25 mouse cellular contexts compared by ENCODE assay signal in genomic region chr2:31042881-31043280, GRCm38 (mm10).
A peak's percentile ranks its signal among the peaks of the same experiment; 100 is the strongest.
DNase-seq lines count a peak whose midpoint lies in the region; ATAC-seq and TF ChIP-seq lines count a peak whose summit lies in the region.
"Had no signal": no experiment of that assay in that cellular context is flagged by ENCODE, and none has a peak within 500 bp of the region (broad histone marks: within the 10 kb centered on the region; RNA-seq: fewer than 3 reads in every experiment).

No protein-coding gene starts in this region.

- peak; percentile 57 for DNase-seq in 3T3-L1 (ENCODE audit: low read depth, low spot score)
- peak; percentile 80 for DNase-seq in R1 (ENCODE audit: low read depth, low spot score)
- DNase-seq in testis, postnatal 14 days (ENCODE audit: low spot score) = no peak
- DNase-seq in hindbrain, embryonic 10.5 days (ENCODE audit: low spot score) = no peak
- no peak for DNase-seq in yolk sac, embryonic 10.5 days (ENCODE audit: low spot score)
- DNase-seq: adrenal gland, postnatal 10 days; cerebellum, adult 8-10 months; heart, postnatal 36 days; kidney, adult 2 months; kidney, postnatal 10 days; liver, postnatal 0 days; retina, postnatal 1 day; right cerebral cortex, postnatal 4 days; thymus, postnatal 14 days had no signal

- WGBS in stomach, embryonic 15.5 days = 68% methylated on average over 6 of the region's 6 CpGs
- WGBS in hindbrain, embryonic 10.5 days = 89% methylated on average over 6 of the region's 6 CpGs

- no peaks in the 10 kb centered on the region for H3K79me2 ChIP-seq in C2C12 (ENCODE audit: control insufficient read depth, insufficient read depth)

- no peaks in the 10 kb centered on the region for H3K27me3 ChIP-seq in C2C12 (ENCODE audit: control insufficient read depth, insufficient read depth, insufficient read length)
- no peaks in the 10 kb centered on the region for H3K27me3 ChIP-seq in stomach, embryonic 15.5 days (replicated peaks)
- H3K27me3 ChIP-seq in hindbrain, embryonic 10.5 days (ENCODE audit: insufficient read depth, poor library complexity, severe bottlenecking) = no peaks in the 10 kb centered on the region
- H3K27me3 ChIP-seq: CH12.LX; heart, embryonic 15.5 days; hindbrain, embryonic 15.5 days; limb, embryonic 12.5 days; midbrain, embryonic 15.5 days; neural tube, embryonic 13.5 days had no signal

- H3K36me3 ChIP-seq in C2C12 (ENCODE audit: control insufficient read depth, insufficient read depth) = peaks cover 15% of the 10 kb centered on the region
- peaks cover 9% of the 10 kb centered on the region for H3K36me3 ChIP-seq in stomach, embryonic 15.5 days
- peaks cover 49% of the 10 kb centered on the region for H3K36me3 ChIP-seq in hindbrain, embryonic 10.5 days

- H3K4me2 ChIP-seq in stomach, embryonic 15.5 days = no peak overlapping the region
- H3K4me2 ChIP-seq: heart, embryonic 15.5 days; hindbrain, embryonic 15.5 days; limb, embryonic 12.5 days; liver, embryonic 11.5 days; midbrain, embryonic 15.5 days; neural tube, embryonic 13.5 days had no signal

- peak; percentile 66; the same call in 1 of the 2 replicates for ATAC-seq in stomach, embryonic 15.5 days (ENCODE audit: insufficient read depth, low FRiP score, low read depth)
- ATAC-seq: liver, postnatal 0 days; lung, postnatal 0 days; midbrain, embryonic 15.5 days had no signal

- peak overlapping the region; percentile 78 for H3K27ac ChIP-seq in stomach, embryonic 15.5 days
- H3K27ac ChIP-seq in hindbrain, embryonic 10.5 days = no peak overlapping the region
- H3K27ac ChIP-seq: heart, embryonic 15.5 days; hindbrain, embryonic 15.5 days; limb, embryonic 12.5 days; macrophage; midbrain, embryonic 15.5 days; neural tube, embryonic 13.5 days had no signal

- 0 out of 2 replicates have a peak, but pooled peaks cover 6% of the 10 kb centered on the region for H3K4me1 ChIP-seq in stomach, embryonic 15.5 days
- H3K4me1 ChIP-seq in hindbrain, embryonic 10.5 days (replicated peaks) = no peaks in the 10 kb centered on the region
- H3K4me1 ChIP-seq: heart, embryonic 15.5 days; hindbrain, embryonic 15.5 days; limb, embryonic 12.5 days; midbrain, embryonic 15.5 days; neural tube, embryonic 13.5 days had no signal

- H3K79me3 ChIP-seq in C2C12 (ENCODE audit: low read depth) = no peaks in the 10 kb centered on the region

- H3K9ac ChIP-seq in stomach, embryonic 15.5 days = no peak overlapping the region
- H3K9ac ChIP-seq: heart, embryonic 15.5 days; hindbrain, embryonic 15.5 days; limb, embryonic 12.5 days; liver, postnatal 0 days; midbrain, embryonic 15.5 days; neural tube, embryonic 13.5 days had no signal

- H3K4me3 ChIP-seq in C2C12 (ENCODE audit: insufficient read depth, poor library complexity, severe bottlenecking) = no peak overlapping the region
- H3K4me3 ChIP-seq in stomach, embryonic 15.5 days (replicated peaks) = no peak overlapping the region
- no peak overlapping the region for H3K4me3 ChIP-seq in hindbrain, embryonic 10.5 days
- H3K4me3 ChIP-seq: heart, embryonic 15.5 days; hindbrain, embryonic 15.5 days; limb, embryonic 12.5 days; midbrain, embryonic 15.5 days; neural tube, embryonic 13.5 days had no signal

- no peak for TF ChIP-seq CTCF in C2C12 (IDR thresholded peaks at IDR 0.05; ENCODE audit: control insufficient read depth, insufficient read depth, insufficient read length)

- no peak overlapping the region for H3ac ChIP-seq in C2C12 (ENCODE audit: control insufficient read depth, insufficient read length, low read depth)

- no peaks in the 10 kb centered on the region for H3K9me3 ChIP-seq in stomach, embryonic 15.5 days
- peaks cover 6% of the 10 kb centered on the region; the same call in 1 of the 2 replicates for H3K9me3 ChIP-seq in hindbrain, embryonic 10.5 days
- H3K9me3 ChIP-seq: heart, embryonic 15.5 days; hindbrain, embryonic 15.5 days; midbrain, embryonic 15.5 days; neural tube, embryonic 13.5 days had no signal

TF ChIP-seq in C2C12, 6 proteins besides CTCF, POLR2A, EP300 and RAD21:
- peak; percentile 87 for TF ChIP-seq FOSL1 (IDR thresholded peaks at IDR 0.05; ENCODE audit: insufficient read depth, low read length, poor library complexity, severe bottlenecking)
- no peak for TF ChIP-seq MYOD1 (IDR thresholded peaks at IDR 0.05; ENCODE audit: control insufficient read depth, insufficient read length, low read depth)

Comparison
In these comparisons a context has a peak if more than half of its experiments do, and no peak if none do; other contexts are left out.
1. DNase-seq: peak in 3T3-L1 (single experiment) and R1 (single experiment); none in testis, postnatal 14 days (single experiment), hindbrain, embryonic 10.5 days (single experiment) and yolk sac, embryonic 10.5 days (single experiment).